Mouse (Mus musculus): ENCODE results near the gene Peli2.

DNA sequence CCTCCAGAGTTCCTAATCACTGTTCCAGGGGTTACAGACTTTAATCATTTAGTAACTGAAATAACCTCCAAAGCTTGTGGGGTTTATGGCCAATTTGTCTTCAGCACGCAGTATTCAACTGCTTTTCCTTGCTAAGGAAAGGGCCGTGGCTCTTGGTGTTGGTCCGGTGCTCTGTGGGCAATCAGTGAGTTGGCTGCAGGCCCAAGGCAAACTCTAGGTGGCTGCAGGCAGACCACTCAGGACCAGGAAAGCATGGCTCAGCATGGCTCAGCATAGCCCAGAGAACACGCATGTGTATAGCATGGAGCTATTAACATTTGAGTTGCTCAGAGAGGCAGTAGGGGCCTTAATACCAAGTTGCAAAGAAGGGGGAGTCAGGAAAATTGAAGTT is 203.8 kb downstream of the Peli2 start:
- TF ChIP-seq CTCF (IDR thresholded peaks at IDR 0.05), result no peak
- TF ChIP-seq POLR2A (IDR thresholded peaks at IDR 0.05; ENCODE audit: insufficient read depth, low read depth, low read length), result no peak
- TF ChIP-seq EP300 (IDR thresholded peaks at IDR 0.05; ENCODE audit: insufficient read depth, low read depth, low read length), result no peak

Measured in heart, adult 2 months (tissue).